ENCODE assay signal across 15 mouse cellular contexts in genomic region chr15:67799871-67800270, GRCm38 (mm10).
"Had no signal": no experiment of that assay in that cellular context is flagged by ENCODE, and none has a peak within 500 bp of the region (broad histone marks: within the 10 kb centered on the region; RNA-seq: fewer than 3 reads in every experiment).

No protein-coding gene starts in this region.

- H3K9ac ChIP-seq: neural tube, embryonic 15.5 days; stomach, embryonic 15.5 days had no signal

- H3K4me1 ChIP-seq: neural tube, embryonic 15.5 days; stomach, embryonic 15.5 days had no signal

- H3K36me3 ChIP-seq: neural tube, embryonic 15.5 days; stomach, embryonic 15.5 days had no signal

- H3K27me3 ChIP-seq: neural tube, embryonic 15.5 days; stomach, embryonic 15.5 days had no signal

- H3K4me3 ChIP-seq: neural tube, embryonic 15.5 days; stomach, embryonic 15.5 days had no signal

- H3K27ac ChIP-seq: neural tube, embryonic 15.5 days; stomach, embryonic 15.5 days; stomach, postnatal 0 days had no signal

- H3K9me3 ChIP-seq: neural tube, embryonic 15.5 days; stomach, embryonic 15.5 days had no signal

- H3K4me2 ChIP-seq: neural tube, embryonic 15.5 days; stomach, embryonic 15.5 days had no signal

- DNase-seq: retina, postnatal 1 day; right cerebral cortex, adult 18-20 months; right cerebral cortex, postnatal 14 days; right cerebral cortex, postnatal 25 days; right cerebral cortex, postnatal 4 days; spleen, adult 18-20 months; thymus, adult 18-20 months; thymus, adult 2 months; thymus, postnatal 14 days; thymus, postnatal 25 days; thymus, postnatal 36 days; thymus, postnatal 4 days had no signal
